Mouse (Mus musculus): ENCODE measurements at regions not wholly inside any gene's neighbourhood (a gene's known extent, or its start where the extent isn't known, plus 50 kb on each side); places are given as distances from the start of the nearest gene placed in this dataset.

- no peak for TF ChIP-seq CTCF (IDR thresholded peaks at IDR 0.05; ENCODE audit: borderline replicate concordance, insufficient read depth, low read length)
- no peak for TF ChIP-seq POLR2A (IDR thresholded peaks at IDR 0.05; ENCODE audit: low read depth, low read length)
These were observed 181.6 kb downstream of the Osr1 start for GRCm38 (mm10) chr12:9751261-9752078.

Measured in embryonic fibroblast, embryonic 13.5 days (primary cell).